Mouse (Mus musculus) B cell, adult 2 months (primary cell): Measurements from ENCODE around the gene Cop1.
A peak's percentile ranks its signal among the peaks of the same experiment; 100 is the strongest.

Source experiments
- DNase-seq, 2 experiments: peaks; one replicate each; pipeline ENCODE4 v3.0.0; 2022

Cop1 gene

GRCm38 (mm10) chr1:159290859-159291258, 58.7 kb downstream of the Cop1 start:
- no peak for DNase-seq

GRCm38 (mm10) chr1:159301418-159302082, 69.4 kb downstream of the Cop1 start:
- no peak for DNase-seq

GRCm38 (mm10) chr1:159313625-159314024, 81.5 kb downstream of the Cop1 start:
- DNase-seq: no peak

- DNase-seq: no peak
Observed at GRCm38 (mm10) chr1:159322586-159322985, 90.5 kb downstream of the Cop1 start.

- no peak for DNase-seq
Observed at GRCm38 (mm10) chr1:159331008-159331407, 98.9 kb downstream of the Cop1 start.

GRCm38 (mm10) chr1:159334157-159334556, 102.0 kb downstream of the Cop1 start:
- peak; percentile 27 to 31 for DNase-seq

GRCm38 (mm10) chr1:159342355-159342754, 110.2 kb downstream of the Cop1 start:
- no peak for DNase-seq

- DNase-seq: no peak
Observed at GRCm38 (mm10) chr1:159355027-159355570, 123.0 kb downstream of the Cop1 start.

GRCm38 (mm10) chr1:159358713-159359112, 126.6 kb downstream of the Cop1 start:
- DNase-seq: no peak

GRCm38 (mm10) chr1:159371881-159372390, 139.8 kb downstream of the Cop1 start:
- no peak for DNase-seq

GRCm38 (mm10) chr1:159382218-159382617, 150.1 kb downstream of the Cop1 start:
- no peak for DNase-seq

- no peak for DNase-seq
Observed at GRCm38 (mm10) chr1:159382916-159383315, 150.8 kb downstream of the Cop1 start.

- no peak for DNase-seq
Observed at GRCm38 (mm10) chr1:159386458-159386857, 154.3 kb downstream of the Cop1 start.

- no peak for DNase-seq
Observed at GRCm38 (mm10) chr1:159388565-159389024, 156.5 kb downstream of the Cop1 start.

- DNase-seq: peak; percentile 73 to 76
Observed at GRCm38 (mm10) chr1:159390049-159390448, 157.9 kb downstream of the Cop1 start.

GRCm38 (mm10) chr1:159392667-159393066, 160.5 kb downstream of the Cop1 start:
- no peak for DNase-seq

GRCm38 (mm10) chr1:159393070-159393699, 161.1 kb downstream of the Cop1 start:
- DNase-seq: no peak

- no peak for DNase-seq
Observed at GRCm38 (mm10) chr1:159393931-159394330, 161.8 kb downstream of the Cop1 start.

- DNase-seq: peak; percentile 54 to 58
Observed at GRCm38 (mm10) chr1:159396515-159396914, 164.4 kb downstream of the Cop1 start.
